In the genomic region with DNA sequence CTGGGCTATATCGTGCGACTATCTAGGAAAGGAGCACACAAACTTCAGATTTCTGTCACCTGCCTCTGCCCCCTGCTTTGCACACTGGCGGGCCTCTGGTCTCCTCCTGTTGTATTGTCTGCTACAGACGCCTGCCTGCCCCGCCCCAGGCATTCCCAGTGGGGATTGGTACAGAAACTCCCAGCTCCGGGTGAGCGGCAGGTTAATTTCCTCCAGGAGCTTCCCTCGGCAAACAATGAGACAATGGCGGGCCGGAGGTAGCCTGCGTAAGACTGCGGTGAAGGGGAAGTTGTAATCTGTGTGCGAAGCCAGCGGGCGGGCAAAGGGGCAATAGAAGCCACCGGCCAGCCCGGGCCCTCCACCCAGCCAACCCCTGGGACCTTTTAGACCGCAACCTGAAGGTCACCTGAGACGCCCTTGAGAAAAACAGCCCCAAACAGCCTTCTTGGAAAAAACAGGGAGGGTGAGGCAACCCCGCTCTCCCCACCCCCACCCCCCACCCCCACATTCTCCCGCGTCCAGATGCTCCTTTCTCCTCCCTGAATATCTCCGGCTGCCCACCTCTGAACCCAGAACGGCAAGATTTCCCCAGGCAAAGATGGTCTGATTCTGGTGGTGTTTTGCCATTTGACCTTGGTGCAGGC, we compare ENCODE assay signal across 8 mouse cellular contexts. TPM values are rescaled to one million over a fixed set of nuclear protein-coding genes. Genes with fewer than 3 reads are reported as not detected.
DNase-seq lines count a peak whose midpoint lies in the region; ATAC-seq and TF ChIP-seq lines count a peak whose summit lies in the region.
"Had no signal": no experiment of that assay in that cellular context is flagged by ENCODE, and none has a peak within 500 bp of the region (broad histone marks: within the 10 kb centered on the region; RNA-seq: fewer than 3 reads in every experiment).

No protein-coding gene starts in this region.

- DNase-seq in embryonic facial prominence, embryonic 11.5 days (ENCODE audit: low spot score) = peak; percentile 32
- DNase-seq in heart, adult 9 months (ENCODE audit: low spot score in 2 of 2) = peak; percentile 84 to 90
- peak; percentile 82 for DNase-seq in kidney, adult 2 months
- peak; percentile 45 for DNase-seq in lung, postnatal 36 days
- no peak for DNase-seq in cerebellum, postnatal 25 days
- DNase-seq in cerebellum, adult 2 months = no peak

- no peaks in the 10 kb centered on the region for H3K4me1 ChIP-seq in embryonic facial prominence, embryonic 11.5 days (ENCODE audit: control insufficient read depth, insufficient read depth, low read length)
- 0 out of 2 replicates have a peak, but pooled peaks cover 4% of the 10 kb centered on the region for H3K4me1 ChIP-seq in kidney, adult 2 months (ENCODE audit: control insufficient read depth, insufficient read depth, low read length)
- no peaks in the 10 kb centered on the region for H3K4me1 ChIP-seq in cerebellum, adult 2 months (ENCODE audit: control insufficient read depth, insufficient read depth, low read length)

- H3K4me3 ChIP-seq in embryonic facial prominence, embryonic 11.5 days (ENCODE audit: low read depth, low read length) = no peak overlapping the region
- no peak overlapping the region for H3K4me3 ChIP-seq in kidney, adult 2 months (ENCODE audit: insufficient read depth, low read depth, low read length)
- H3K4me3 ChIP-seq in cerebellum, adult 2 months (replicated peaks; ENCODE audit: insufficient read depth, low read depth, low read length) = no peak overlapping the region
- H3K4me3 ChIP-seq: myocyte had no signal

- H3K27me3 ChIP-seq in embryonic facial prominence, embryonic 11.5 days (ENCODE audit: control insufficient read depth, insufficient read depth, low read length) = no peaks in the 10 kb centered on the region
- H3K27me3 ChIP-seq in kidney, adult 2 months (replicated peaks; ENCODE audit: control insufficient read depth, insufficient read depth, low read length) = no peaks in the 10 kb centered on the region
- H3K27me3 ChIP-seq in cerebellum, adult 2 months (ENCODE audit: control insufficient read depth, insufficient read depth, low read length) = peaks cover 2% of the 10 kb centered on the region; the same call in 1 of the 2 replicates

- TF ChIP-seq CTCF in kidney, adult 2 months (conservative IDR thresholded peaks at IDR 0.05; ENCODE audit: insufficient read depth, insufficient read length, low read depth, low read length) = no peak
- no peak for TF ChIP-seq CTCF in cerebellum, adult 2 months (IDR thresholded peaks at IDR 0.05; ENCODE audit: borderline replicate concordance, insufficient read depth, low read depth, low read length)

- H3K9me3 ChIP-seq in embryonic facial prominence, embryonic 11.5 days (replicated peaks; ENCODE audit: control insufficient read depth, low read length) = no peaks in the 10 kb centered on the region

- no peak for ATAC-seq in embryonic facial prominence, embryonic 11.5 days (replicated peaks; ENCODE audit: insufficient number of reproducible peaks, low FRiP score, low TSS enrichment, low read depth)
- no peak for ATAC-seq in megakaryocyte, adult 5-6 weeks (ENCODE audit: poor library complexity, severe bottlenecking)

- no peak for TF ChIP-seq POLR2A in kidney, adult 2 months (IDR thresholded peaks at IDR 0.05; ENCODE audit: low read depth, low read length)
- no peak for TF ChIP-seq POLR2A in cerebellum, adult 2 months (IDR thresholded peaks at IDR 0.05; ENCODE audit: borderline replicate concordance, insufficient read depth, low read length)

- H3K4me2 ChIP-seq in embryonic facial prominence, embryonic 11.5 days (ENCODE audit: low read depth, low read length) = peak overlapping the region; percentile 1; the same call in 1 of the 2 replicates

- H3K9ac ChIP-seq in embryonic facial prominence, embryonic 11.5 days (replicated peaks; ENCODE audit: low read length) = peak overlapping the region; percentile 5; the same call in 1 of the 2 replicates

- 10% methylated on average over 23 of the region's 24 CpGs for WGBS in embryonic facial prominence, embryonic 11.5 days
- WGBS in kidney, adult 2 months = 24% methylated on average over 24 of the region's 24 CpGs
- WGBS in cerebellum, adult 2 months = 29% methylated on average over 24 of the region's 24 CpGs

- H3K36me3 ChIP-seq in embryonic facial prominence, embryonic 11.5 days (replicated peaks; ENCODE audit: control insufficient read depth, insufficient read depth, low read depth, low read length) = no peaks in the 10 kb centered on the region
- no peaks in the 10 kb centered on the region for H3K36me3 ChIP-seq in kidney, adult 2 months (ENCODE audit: control insufficient read depth, insufficient read depth, low read length)

- H3K27ac ChIP-seq in embryonic facial prominence, embryonic 11.5 days (replicated peaks; ENCODE audit: low read depth, low read length) = no peak overlapping the region
- no peak overlapping the region for H3K27ac ChIP-seq in kidney, adult 2 months (ENCODE audit: insufficient read depth, low read depth, low read length)
- H3K27ac ChIP-seq in cerebellum, adult 2 months (ENCODE audit: insufficient read depth, low read length) = no peak overlapping the region

RNA-seq across cellular contexts. Expression of a gene that starts 33.9 kb away (rescaled TPM):
- polyA plus RNA-seq in embryonic facial prominence, embryonic 11.5 days (2014; fragmentation: Nextera tagmentation; extraction: Ambion mirVana) = 11.3 and 12.2 TPM in 2 replicates
- 2.9 and 4.6 TPM in 2 replicates for polyA plus RNA-seq in kidney, adult 2 months (2012; rRNA removed)
- total RNA-seq in megakaryocyte, adult 5-6 weeks (2015) = not detected in 2 replicates
- total RNA-seq in megakaryocyte, adult 5-6 weeks (2017) = not detected in 2 replicates
- polyA plus RNA-seq in cerebellum, adult 2 months (2012; rRNA removed) = 2.6 TPM in 2 replicates
- polyA plus RNA-seq: myocyte had no signal

RNA-seq across cellular contexts. Expression of a gene that starts 49.4 kb away (rescaled TPM):
- 57.8 and 64.9 TPM in 2 replicates for polyA plus RNA-seq in embryonic facial prominence, embryonic 11.5 days (2014; fragmentation: Nextera tagmentation; extraction: Ambion mirVana)
- polyA plus RNA-seq in kidney, adult 2 months (2012; rRNA removed) = 26.1 and 35.0 TPM in 2 replicates
- 53.9 and 60.9 TPM in 2 replicates for total RNA-seq in megakaryocyte, adult 5-6 weeks (2015)
- 95.3 and 105 TPM in 2 replicates for total RNA-seq in megakaryocyte, adult 5-6 weeks (2017)
- polyA plus RNA-seq in cerebellum, adult 2 months (2012; rRNA removed) = 70.2 and 73.1 TPM in 2 replicates

Comparison
In these comparisons a context has a peak if more than half of its experiments do, and no peak if none do; other contexts are left out.
1. DNase-seq: peak in embryonic facial prominence, embryonic 11.5 days (single experiment), heart, adult 9 months (2 of 2), kidney, adult 2 months (single experiment) and lung, postnatal 36 days (single experiment); none in cerebellum, postnatal 25 days (0 of 2) and cerebellum, adult 2 months (0 of 2).